Mouse (Mus musculus) intestine, embryonic 14.5 days (tissue): ENCODE measurements at regions not wholly inside any gene's neighbourhood (a gene's known extent, or its start where the extent isn't known, plus 50 kb on each side); places are given as distances from the start of the nearest gene placed in this dataset.

Experiments
- ATAC-seq: fragments of 200-750 bp; cut with Nextera tagmentation; replicated peaks from 2 replicates; pipeline ENCODE4 v1.8.0; 2017; ENCODE audit warnings: low read depth, moderate number of reproducible peaks, moderate TSS enrichment, moderate library complexity; ENCODE audit not compliant: low FRiP score, low TSS enrichment
- DNase-seq: peaks from one replicate; pipeline ENCODE4 v3.0.0-alpha.2; 2018; ENCODE audit warnings: low spot score
- H3K27ac ChIP-seq: fragments of 300-500 bp; sonication (generic); 2 replicates; pipeline ENCODE4 v1.5.1; 2014; ENCODE audit warnings: low read depth, mild to moderate bottlenecking, control low read depth
- H3K27me3 ChIP-seq: fragments of 300-500 bp; sonication (generic); replicated peaks from 2 replicates; pipeline ENCODE4 v1.6.1; 2014; ENCODE audit warnings: low read length, control low read depth; ENCODE audit not compliant: control insufficient read depth, insufficient read depth
- H3K36me3 ChIP-seq: fragments of 300-500 bp; sonication (generic); 2 replicates; pipeline ENCODE4 v1.6.1; 2014; ENCODE audit warnings: low read length, control low read depth; ENCODE audit not compliant: control insufficient read depth, insufficient read depth
- H3K4me1 ChIP-seq: fragments of 300-500 bp; sonication (generic); replicated peaks from 2 replicates; pipeline ENCODE4 v1.6.1; 2014; ENCODE audit warnings: low read length, control low read depth, mixed read lengths; ENCODE audit not compliant: control insufficient read depth, insufficient read depth
- H3K4me2 ChIP-seq: fragments of 300-500 bp; sonication (generic); 2 replicates; pipeline ENCODE4 v1.6.1; 2014; ENCODE audit warnings: low read length
- H3K4me3 ChIP-seq: fragments of 300-500 bp; sonication (generic); 2 replicates; pipeline ENCODE4 v1.5.1; 2014; ENCODE audit warnings: low read depth, low read length, control low read depth, mixed read lengths
- H3K9ac ChIP-seq: fragments of 300-500 bp; sonication (generic); 2 replicates; pipeline ENCODE4 v1.6.1; 2014; ENCODE audit warnings: mild to moderate bottlenecking, low read length
- H3K9me3 ChIP-seq: fragments of 300-500 bp; sonication (generic); 2 replicates; pipeline ENCODE4 v1.6.1; 2016; ENCODE audit warnings: low read length, control low read depth; ENCODE audit not compliant: control insufficient read depth
- WGBS: fragments of 180-500 bp; shearing (Covaris S2); extraction: QIAGEN DNeasy Blood & Tissue Kit; methylation state at CpG from one replicate; pipeline ENCODE4 v1.1.7; 2014; 5-methylcytosine and 5-hydroxymethylcytosine counted together

GRCm38 (mm10) chr9:41766533-41766920, 357.6 kb downstream of the Sorl1 start:
- ATAC-seq (peak; percentile 87), DNase-seq (peak; percentile 68)
- no peaks in the 10 kb centered on the region for H3K27me3 ChIP-seq
- no peak overlapping the region for H3K4me2 ChIP-seq
- peak overlapping the region; percentile 74 for H3K27ac ChIP-seq
- no peak overlapping the region for H3K9ac ChIP-seq
- H3K4me3 ChIP-seq = no peak overlapping the region
- WGBS = 19% methylated on average over 4 of the region's 4 CpGs
- H3K4me1 ChIP-seq = peaks cover 14% of the 10 kb centered on the region; the same call in 1 of the 2 replicates
- 0 out of 2 replicates have a peak, but pooled peaks cover 5% of the 10 kb centered on the region for H3K9me3 ChIP-seq
- H3K36me3 ChIP-seq = no peaks in the 10 kb centered on the region

- no peaks in the 10 kb centered on the region for H3K36me3 ChIP-seq
- 0 out of 2 replicates have a peak, but pooled peaks cover 5% of the 10 kb centered on the region for H3K9me3 ChIP-seq
- H3K4me1 ChIP-seq = peaks cover 14% of the 10 kb centered on the region; the same call in 1 of the 2 replicates
- 73% methylated on average over 6 of the region's 6 CpGs for WGBS
- H3K9ac ChIP-seq = no peak overlapping the region
- peak; percentile 8; the same call in 1 of the 2 replicates for ATAC-seq
- no peaks in the 10 kb centered on the region for H3K27me3 ChIP-seq
- no peak overlapping the region for H3K4me3 ChIP-seq
- DNase-seq = no peak
- H3K27ac ChIP-seq = peak overlapping the region; percentile 74
- H3K4me2 ChIP-seq = no peak overlapping the region
Observed at GRCm38 (mm10) chr9:41765816-41766532, 358.1 kb downstream of the Sorl1 start.

GRCm38 (mm10) chr9:41761050-41761576, 363.0 kb downstream of the Sorl1 start:
- Histone ChIP-seq H3K36me3 (no peaks in the 10 kb centered on the region), H3K9ac (no peak overlapping the region), H3K27me3 (no peaks in the 10 kb centered on the region), H3K4me2 (no peak overlapping the region), H3K4me3 (no peak overlapping the region), H3K9me3 (0 out of 2 replicates have a peak, but pooled peaks cover 5% of the 10 kb centered on the region), H3K27ac (no peak overlapping the region), H3K4me1 (peaks cover 6% of the 10 kb centered on the region; the same call in 1 of the 2 replicates)
- DNase-seq = peak; percentile 54
- WGBS = 34% methylated on average over 3 of the region's 3 CpGs
- no peak for ATAC-seq

- Histone ChIP-seq H3K27ac (no peak overlapping the region), H3K9me3 (no peaks in the 10 kb centered on the region), H3K4me1 (no peaks in the 10 kb centered on the region), H3K4me3 (no peak overlapping the region), H3K4me2 (no peak overlapping the region), H3K27me3 (no peaks in the 10 kb centered on the region), H3K36me3 (no peaks in the 10 kb centered on the region), H3K9ac (no peak overlapping the region)
- DNase-seq (no peak), ATAC-seq (no peak)
- WGBS = 83% methylated on average over 6 of the region's 6 CpGs
Observed at GRCm38 (mm10) chr9:41754434-41755002, 369.6 kb downstream of the Sorl1 start.

GRCm38 (mm10) chr9:41745979-41746647, 378.0 kb downstream of the Sorl1 start:
- no peak for DNase-seq
- Histone ChIP-seq H3K9me3 (no peaks in the 10 kb centered on the region), H3K4me3 (no peak overlapping the region), H3K27me3 (no peaks in the 10 kb centered on the region), H3K36me3 (no peaks in the 10 kb centered on the region), H3K4me1 (0 out of 2 replicates have a peak, but pooled peaks cover 4% of the 10 kb centered on the region), H3K4me2 (no peak overlapping the region), H3K9ac (no peak overlapping the region), H3K27ac (no peak overlapping the region)
- WGBS = 80% methylated on average over 5 of the region's 5 CpGs
- no peak for ATAC-seq

- Histone ChIP-seq H3K27me3 (no peaks in the 10 kb centered on the region), H3K4me1 (peaks cover 11% of the 10 kb centered on the region), H3K4me3 (no peak overlapping the region), H3K9ac (no peak overlapping the region), H3K27ac (peak overlapping the region; percentile 57), H3K4me2 (no peak overlapping the region), H3K9me3 (no peaks in the 10 kb centered on the region), H3K36me3 (no peaks in the 10 kb centered on the region)
- DNase-seq = peak; percentile 55
- ATAC-seq = no peak
- WGBS = 30% methylated on average over 5 of the region's 5 CpGs
Observed at GRCm38 (mm10) chr9:41741500-41741899, 382.6 kb downstream of the Sorl1 start.

- Histone ChIP-seq H3K9ac (no peak overlapping the region), H3K4me1 (peaks cover 15% of the 10 kb centered on the region), H3K27ac (no peak overlapping the region), H3K4me3 (no peak overlapping the region), H3K36me3 (no peaks in the 10 kb centered on the region), H3K27me3 (no peaks in the 10 kb centered on the region), H3K4me2 (no peak overlapping the region), H3K9me3 (no peaks in the 10 kb centered on the region)
- DNase-seq (no peak), ATAC-seq (no peak)
- 91% methylated on average over 8 of the region's 8 CpGs for WGBS
Observed at GRCm38 (mm10) chr9:41740536-41740935, 383.6 kb downstream of the Sorl1 start.

- Histone ChIP-seq H3K36me3 (no peaks in the 10 kb centered on the region), H3K4me3 (no peak overlapping the region), H3K4me1 (peaks cover 18% of the 10 kb centered on the region), H3K9me3 (no peaks in the 10 kb centered on the region), H3K9ac (no peak overlapping the region), H3K4me2 (no peak overlapping the region), H3K27me3 (no peaks in the 10 kb centered on the region), H3K27ac (no peak overlapping the region)
- DNase-seq (no peak), ATAC-seq (no peak)
- 89% methylated on average over 6 of the region's 6 CpGs for WGBS
Observed at GRCm38 (mm10) chr9:41737671-41738070, 386.4 kb downstream of the Sorl1 start.
